Comparison of ENCODE assay signal across 8 mouse cellular contexts in the genomic region with DNA sequence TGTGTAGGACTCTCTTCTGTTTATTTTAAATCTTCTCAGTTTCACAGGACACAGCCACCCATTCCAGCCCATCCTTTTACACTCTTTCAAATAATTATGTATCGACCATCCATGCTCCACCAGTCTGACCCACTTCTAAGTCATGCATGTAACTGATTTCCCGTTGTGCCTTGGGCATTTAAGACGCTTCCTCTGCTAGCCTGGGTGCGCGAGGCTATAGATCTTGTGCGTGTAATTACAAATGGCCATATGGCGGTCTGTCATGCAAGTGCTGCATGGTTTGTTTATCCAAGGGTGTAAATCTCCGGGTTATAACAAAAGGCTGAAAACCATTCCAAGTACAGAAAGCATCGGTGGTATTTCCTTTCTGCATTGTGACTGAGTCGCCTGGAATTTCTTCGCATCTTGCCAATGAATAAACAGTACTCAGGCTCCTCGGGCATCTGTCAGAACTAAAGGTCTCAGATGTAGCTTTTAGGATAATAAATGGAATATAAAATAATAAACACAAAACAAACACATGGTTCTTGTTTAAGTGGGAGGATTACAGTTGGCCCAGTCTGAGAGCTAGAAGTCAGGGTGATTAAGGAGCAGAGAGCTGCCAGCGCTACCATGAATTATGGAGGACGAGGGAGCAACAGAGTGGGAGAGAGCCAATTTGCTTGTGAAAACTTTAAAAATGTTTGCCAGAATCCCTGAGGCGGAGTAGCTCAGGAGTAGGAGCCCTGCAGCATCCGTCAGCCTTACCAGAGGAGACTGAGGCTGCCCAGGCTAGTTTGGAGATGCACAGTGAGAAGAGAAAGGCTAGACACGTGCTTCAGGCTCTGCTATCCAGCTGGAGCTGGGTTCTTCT. TPM values are rescaled to one million over a fixed set of nuclear protein-coding genes. Genes with fewer than 3 reads are reported as not detected.
DNase-seq lines count a peak whose midpoint lies in the region; ATAC-seq and TF ChIP-seq lines count a peak whose summit lies in the region.

No protein-coding gene starts in this region.

- 24% methylated on average over 17 of the region's 17 CpGs for WGBS in forebrain, embryonic 15.5 days
- WGBS in neural tube, embryonic 11.5 days = 23% methylated on average over 17 of the region's 17 CpGs

- H3K27ac ChIP-seq in forebrain, embryonic 15.5 days (replicated peaks) = peak overlapping the region; percentile 28
- H3K27ac ChIP-seq in layer of hippocampus, adult 2 months = no peak overlapping the region
- peak overlapping the region; percentile 63 for H3K27ac ChIP-seq in neural tube, embryonic 11.5 days (ENCODE audit: low read depth, low read length)

- ATAC-seq in forebrain, embryonic 15.5 days (replicated peaks) = peak; percentile 85
- peak; percentile 73 for ATAC-seq in neural tube, embryonic 11.5 days (ENCODE audit: insufficient read depth, low FRiP score, low TSS enrichment)
- ATAC-seq in megakaryocyte, adult 5-6 weeks (ENCODE audit: poor library complexity, severe bottlenecking) = no peak

- H3K9ac ChIP-seq in forebrain, embryonic 15.5 days (replicated peaks) = no peak overlapping the region
- H3K9ac ChIP-seq in neural tube, embryonic 11.5 days (ENCODE audit: low read length) = no peak overlapping the region

- DNase-seq in adrenal gland, postnatal 14 days = peak; percentile 28
- no peak for DNase-seq in adrenal gland, adult 8-10 months
- peak; percentile 97 for DNase-seq in 3T3-L1 (ENCODE audit: low read depth, low spot score)
- DNase-seq in layer of hippocampus, adult 2 months (ENCODE audit: low spot score in 2 of 2) = peak; percentile 15 to 16
- peak; percentile 37 for DNase-seq in neural tube, embryonic 11.5 days (ENCODE audit: low spot score)
- no peak for DNase-seq in spleen, postnatal 14 days (ENCODE audit: low spot score in 2 of 2)

- H3K4me2 ChIP-seq in forebrain, embryonic 15.5 days (replicated peaks) = peak overlapping the region; percentile 14
- peak overlapping the region; percentile 14; the same call in 1 of the 2 replicates for H3K4me2 ChIP-seq in neural tube, embryonic 11.5 days (ENCODE audit: low read depth)

- H3K9me3 ChIP-seq in forebrain, embryonic 15.5 days = no peaks in the 10 kb centered on the region
- H3K9me3 ChIP-seq in neural tube, embryonic 11.5 days (ENCODE audit: control insufficient read depth, low read length) = no peaks in the 10 kb centered on the region

- no peak for TF ChIP-seq CTCF in layer of hippocampus, adult 2 months (conservative IDR thresholded peaks at IDR 0.05)

- H3K4me1 ChIP-seq in forebrain, embryonic 15.5 days = peaks cover 12% of the 10 kb centered on the region
- H3K4me1 ChIP-seq in neural tube, embryonic 11.5 days (ENCODE audit: control insufficient read depth, insufficient read depth, low read length) = peaks cover 12% of the 10 kb centered on the region

- H3K4me3 ChIP-seq in forebrain, embryonic 15.5 days = no peak overlapping the region
- no peak overlapping the region for H3K4me3 ChIP-seq in layer of hippocampus, adult 2 months
- no peak overlapping the region for H3K4me3 ChIP-seq in neural tube, embryonic 11.5 days (ENCODE audit: low read depth, low read length)

- no peaks in the 10 kb centered on the region for H3K27me3 ChIP-seq in forebrain, embryonic 15.5 days
- no peaks in the 10 kb centered on the region for H3K27me3 ChIP-seq in neural tube, embryonic 11.5 days (ENCODE audit: control insufficient read depth, insufficient read depth, low read length)

- H3K36me3 ChIP-seq in forebrain, embryonic 15.5 days = no peaks in the 10 kb centered on the region
- H3K36me3 ChIP-seq in neural tube, embryonic 11.5 days (ENCODE audit: control insufficient read depth, insufficient read depth, low read length) = no peaks in the 10 kb centered on the region

RNA-seq across cellular contexts. Expression of gene Cdh26, which starts 24.6 kb away (rescaled TPM):
- 0.11 TPM in 1 of 2 replicates, not detected in the other for total RNA-seq in adrenal gland, postnatal 14 days (2021)
- not detected for total RNA-seq in adrenal gland, adult 8-10 months (2022)
- polyA plus RNA-seq in forebrain, embryonic 15.5 days (2015; fragmentation: Nextera tagmentation; extraction: Ambion mirVana) = 0.09 TPM in 1 of 2 replicates, not detected in the other
- under 1 TPM in 1 of 2 experiments, not detected in 1; 0.38 TPM for total RNA-seq in layer of hippocampus, adult 2 months (2021)
- polyA plus RNA-seq in neural tube, embryonic 11.5 days (2014; fragmentation: Nextera tagmentation; extraction: Ambion mirVana) = 0.15 and 0.34 TPM in 2 replicates
- not detected in 2 replicates for total RNA-seq in megakaryocyte, adult 5-6 weeks (2015)
- not detected in 2 replicates for total RNA-seq in megakaryocyte, adult 5-6 weeks (2017)

RNA-seq across cellular contexts. Expression of gene Fam217b, which starts 40.6 kb away (rescaled TPM):
- total RNA-seq in adrenal gland, postnatal 14 days (2021) = 4.8 and 5.3 TPM in 2 replicates
- total RNA-seq in adrenal gland, adult 8-10 months (2022) = 1 to 10 TPM; 4.6 to 7.0 (median 5.6) TPM
- polyA plus RNA-seq in forebrain, embryonic 15.5 days (2015; fragmentation: Nextera tagmentation; extraction: Ambion mirVana) = 4.2 and 6.1 TPM in 2 replicates
- 10 to 100 TPM; 44.5 TPM for total RNA-seq in layer of hippocampus, adult 2 months (2021)
- polyA plus RNA-seq in neural tube, embryonic 11.5 days (2014; fragmentation: Nextera tagmentation; extraction: Ambion mirVana) = 3.5 and 6.0 TPM in 2 replicates
- 10.2 and 16.0 TPM in 2 replicates for total RNA-seq in megakaryocyte, adult 5-6 weeks (2015)
- 5.9 and 8.6 TPM in 2 replicates for total RNA-seq in megakaryocyte, adult 5-6 weeks (2017)

RNA-seq across cellular contexts. Expression of gene Ppp1r3d, which starts 40.6 kb away (rescaled TPM):
- total RNA-seq in adrenal gland, postnatal 14 days (2021) = 7.2 and 8.3 TPM in 2 replicates
- total RNA-seq in adrenal gland, adult 8-10 months (2022) = 1 to 10 TPM; 1.9 to 5.1 (median 3.0) TPM
- 1.7 and 1.9 TPM in 2 replicates for polyA plus RNA-seq in forebrain, embryonic 15.5 days (2015; fragmentation: Nextera tagmentation; extraction: Ambion mirVana)
- total RNA-seq in layer of hippocampus, adult 2 months (2021) = 1 to 10 TPM; 5.1 to 6.1 TPM
- polyA plus RNA-seq in neural tube, embryonic 11.5 days (2014; fragmentation: Nextera tagmentation; extraction: Ambion mirVana) = 3.1 and 3.4 TPM in 2 replicates
- total RNA-seq in megakaryocyte, adult 5-6 weeks (2015) = 7.4 and 7.5 TPM in 2 replicates
- 5.4 and 5.8 TPM in 2 replicates for total RNA-seq in megakaryocyte, adult 5-6 weeks (2017)

RNA-seq across cellular contexts. Expression of gene Sycp2, which starts 47.4 kb away (rescaled TPM):
- 0.15 TPM in 1 of 2 replicates, not detected in the other for total RNA-seq in adrenal gland, postnatal 14 days (2021)
- total RNA-seq in adrenal gland, adult 8-10 months (2022) = under 1 TPM in 3 of 4 experiments, not detected in 1; 0.15 to 0.65 (median 0.32) TPM
- 0.18 and 0.20 TPM in 2 replicates for polyA plus RNA-seq in forebrain, embryonic 15.5 days (2015; fragmentation: Nextera tagmentation; extraction: Ambion mirVana)
- 1 to 10 TPM in 1 of 2 experiments, under 1 TPM in 1; 0.98 to 1.0 TPM for total RNA-seq in layer of hippocampus, adult 2 months (2021)
- 0.09 and 0.14 TPM in 2 replicates for polyA plus RNA-seq in neural tube, embryonic 11.5 days (2014; fragmentation: Nextera tagmentation; extraction: Ambion mirVana)
- 0.96 and 3.1 TPM in 2 replicates for total RNA-seq in megakaryocyte, adult 5-6 weeks (2015)
- 1.4 and 1.5 TPM in 2 replicates for total RNA-seq in megakaryocyte, adult 5-6 weeks (2017)

Comparison
In these comparisons a context has a peak if more than half of its experiments do, and no peak if none do; other contexts are left out.
1. DNase-seq: peak in adrenal gland, postnatal 14 days (single experiment), 3T3-L1 (single experiment), layer of hippocampus, adult 2 months (2 of 2) and neural tube, embryonic 11.5 days (single experiment); none in adrenal gland, adult 8-10 months (single experiment) and spleen, postnatal 14 days (0 of 2).